Mouse (Mus musculus): ENCODE data around the gene Hes3.

Hes3 gene

DNA sequence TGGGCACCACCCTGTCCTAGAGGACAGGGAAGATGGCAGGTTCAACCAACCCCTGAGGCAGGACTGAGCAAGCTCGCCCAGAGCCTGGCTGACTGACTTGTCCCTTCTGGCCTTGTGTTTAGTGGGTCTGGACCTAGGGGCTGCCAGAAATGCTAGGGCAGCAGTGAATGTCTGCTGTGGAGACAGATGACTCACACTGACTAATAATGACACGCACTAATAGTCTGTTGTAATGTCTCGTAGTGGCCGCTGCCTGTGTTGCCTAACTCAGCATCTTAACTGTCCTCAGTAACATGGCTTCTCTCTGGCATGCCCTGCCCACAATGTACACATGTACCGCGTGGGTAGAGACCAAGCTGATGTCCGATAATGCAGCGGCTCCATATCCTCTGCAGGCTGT lies 31.0 kb downstream of the Hes3 start:
- no peak for DNase-seq (ENCODE audit: low spot score in 2 of 2)

DNA sequence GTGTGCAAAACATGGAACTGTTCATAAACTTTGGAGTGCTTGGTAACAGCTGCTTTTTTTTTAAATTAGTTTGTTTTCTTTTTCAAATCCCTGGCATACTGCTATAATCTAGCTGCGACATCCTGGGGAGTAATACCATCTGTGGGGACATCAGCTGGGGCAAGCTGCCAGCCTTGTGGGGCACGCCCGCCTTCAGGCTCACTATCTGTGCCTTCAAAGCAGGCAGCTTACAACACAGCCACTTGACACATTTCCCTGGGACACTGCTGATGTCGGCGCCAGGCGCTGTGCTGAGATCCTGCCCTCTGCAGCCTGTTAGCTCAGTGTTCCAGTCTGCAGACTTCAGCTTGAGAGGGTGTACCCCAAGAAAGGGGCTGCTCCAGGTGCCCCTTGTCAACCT lies 34.4 kb downstream of the Hes3 start:
- DNase-seq (ENCODE audit: low spot score in 2 of 2), result peak; percentile 33 to 68

DNA sequence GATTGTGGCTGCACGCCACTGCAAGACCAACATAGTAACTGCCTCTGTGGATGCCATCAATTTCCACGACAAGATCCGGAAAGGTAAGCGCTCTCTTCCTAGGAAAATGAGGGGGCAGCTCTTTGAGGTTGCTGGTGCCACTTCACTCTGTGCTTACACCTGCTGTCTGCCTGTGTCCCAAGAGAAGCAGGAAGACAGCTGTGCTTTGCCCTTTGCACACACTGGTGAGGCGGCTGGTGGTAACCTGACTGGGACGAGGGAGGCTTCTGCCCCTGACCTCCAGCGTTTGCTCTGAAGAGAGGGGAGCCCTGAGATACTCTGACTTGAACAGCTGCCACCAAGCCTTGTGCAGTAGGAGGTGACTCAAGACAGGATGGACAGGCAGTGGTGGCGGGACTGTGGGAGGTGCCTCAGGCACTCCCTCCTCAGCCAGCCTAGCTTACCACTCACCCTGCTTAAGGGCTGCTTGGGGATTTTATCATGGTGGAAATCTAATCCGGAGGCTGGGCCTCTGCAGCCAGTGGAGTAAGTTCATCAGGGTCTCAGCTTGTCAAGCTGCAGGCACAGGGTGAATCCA lies 38.2 kb downstream of the Hes3 start:
- DNase-seq (ENCODE audit: low spot score in 2 of 2), result no peak

DNA sequence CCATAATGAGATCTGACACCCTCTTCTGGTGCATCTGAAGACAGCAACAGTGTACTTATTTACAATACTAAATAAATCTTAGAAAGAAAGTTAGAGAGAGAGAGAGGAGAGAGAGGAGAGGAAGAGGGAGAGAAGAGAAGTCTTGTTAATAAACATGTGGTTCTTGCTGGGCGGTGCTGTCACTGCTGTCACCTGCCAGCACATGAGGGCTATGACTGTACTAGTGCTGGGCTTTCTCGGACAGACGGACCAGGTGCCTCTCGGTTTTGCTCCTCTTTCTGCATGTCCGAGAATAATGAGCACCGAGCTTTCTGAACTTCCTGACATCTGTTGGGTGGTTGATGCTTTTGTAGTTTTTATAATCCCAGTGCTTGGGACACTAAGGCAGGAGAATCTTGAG lies 40.8 kb downstream of the Hes3 start:
- DNase-seq (ENCODE audit: low spot score in 2 of 2), result no peak

DNA sequence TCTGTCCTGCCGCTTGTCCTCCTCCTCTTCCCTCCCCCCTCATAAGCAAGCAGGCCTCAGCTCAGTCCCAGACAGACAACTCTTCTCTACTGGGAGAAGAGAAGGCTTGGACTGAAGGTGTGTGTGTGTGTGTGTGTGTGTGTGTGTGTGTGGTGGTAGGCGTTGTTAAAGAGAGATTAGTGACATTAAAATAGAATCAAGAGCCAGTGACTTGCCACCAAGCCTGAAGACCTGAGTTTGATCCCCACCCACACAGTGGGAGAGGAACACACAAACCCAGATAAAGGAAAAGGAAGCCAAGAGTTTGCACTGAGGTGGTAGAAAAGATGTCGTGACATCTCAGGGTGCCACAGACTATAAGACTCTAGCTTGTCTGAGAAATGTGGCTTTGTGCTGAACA lies 44.3 kb downstream of the Hes3 start:
- DNase-seq (ENCODE audit: low spot score in 2 of 2), result no peak

DNA sequence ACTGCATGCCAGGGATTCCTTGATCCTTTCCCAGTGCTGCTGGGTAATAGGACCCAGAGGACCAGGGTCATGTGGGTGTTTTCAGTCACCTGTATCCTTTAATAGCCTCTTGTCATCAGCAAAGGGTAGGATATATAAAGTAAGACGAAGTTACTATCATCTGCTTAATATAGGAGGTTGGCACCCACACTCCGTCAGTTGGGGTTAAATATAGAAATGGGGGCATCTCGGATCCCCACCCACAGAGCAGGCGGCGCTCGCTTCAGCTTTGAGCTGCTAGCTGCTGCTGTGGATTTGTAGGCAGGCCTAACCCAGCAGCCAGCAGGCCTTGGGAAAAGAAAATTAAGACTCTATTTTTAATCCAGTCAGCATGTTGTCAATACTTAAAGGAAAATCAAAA lies 45.5 kb downstream of the Hes3 start:
- DNase-seq (ENCODE audit: low spot score in 2 of 2), result no peak

DNA sequence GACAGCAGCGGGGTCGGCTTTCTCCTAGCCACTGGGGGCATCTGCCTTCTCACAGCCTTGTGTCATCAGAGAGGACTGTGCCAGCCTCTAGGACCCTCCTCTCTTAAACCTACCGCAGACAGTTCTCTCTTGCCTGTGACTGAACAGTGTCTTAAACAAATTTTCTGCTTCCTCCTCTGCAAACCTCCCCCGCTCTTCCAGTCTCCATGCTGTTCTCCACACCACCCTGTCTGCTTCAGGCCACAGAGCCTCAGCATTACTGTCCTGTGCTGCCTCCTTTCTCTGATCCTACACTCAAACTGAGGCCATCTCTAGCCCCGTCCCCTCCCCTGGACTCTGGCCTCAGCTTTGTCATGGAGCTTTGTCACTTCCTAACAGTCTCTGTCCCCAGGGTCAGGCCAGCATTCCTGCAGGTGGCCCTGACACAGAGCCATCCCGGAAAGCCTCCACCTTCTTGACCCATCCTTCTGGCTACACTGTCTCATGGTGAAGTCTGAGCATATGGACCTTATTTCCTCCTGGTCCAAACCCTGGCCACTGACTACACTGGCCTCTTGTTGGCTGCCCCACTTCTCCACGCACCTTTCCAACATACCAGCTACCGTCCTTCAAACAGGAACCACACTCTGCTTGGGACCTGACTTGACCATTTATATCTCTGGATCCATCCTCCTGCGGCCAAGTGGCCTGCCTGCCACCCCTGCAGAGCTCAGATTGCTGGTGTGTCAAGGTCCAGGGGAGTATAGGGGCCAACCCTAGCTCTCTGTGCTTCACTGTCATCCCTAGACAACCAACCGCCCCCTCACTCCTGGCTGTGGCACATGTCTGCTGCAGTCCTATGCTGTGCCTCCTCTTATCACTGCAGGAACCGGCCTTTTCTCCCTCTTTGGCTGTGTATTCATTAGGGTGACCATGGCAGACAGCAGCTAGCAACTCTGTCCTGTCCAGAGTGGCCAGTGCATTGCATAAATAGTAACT lies 46.6 kb downstream of the Hes3 start:
- no peak for DNase-seq (ENCODE audit: low spot score in 2 of 2)

DNA sequence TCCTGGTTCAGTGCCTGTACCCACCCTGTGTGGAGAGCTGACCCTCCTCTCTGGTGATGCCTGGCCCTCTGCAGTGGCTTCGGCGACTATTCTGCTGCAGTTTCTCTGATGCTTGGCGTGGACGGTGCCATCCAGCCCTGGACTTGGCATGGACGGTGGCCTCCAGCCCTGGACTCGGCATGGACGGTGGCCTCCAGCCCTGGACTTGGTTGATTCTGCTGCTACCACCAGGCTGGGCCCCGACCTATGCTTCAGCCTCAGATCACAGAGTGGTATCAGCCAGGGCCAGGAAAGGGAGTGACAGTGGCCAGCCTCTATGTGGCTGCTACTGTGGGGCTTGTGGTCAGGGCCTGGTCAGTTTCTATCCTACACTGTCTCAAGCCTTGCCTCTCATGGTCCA lies 47.5 kb downstream of the Hes3 start:
- DNase-seq (ENCODE audit: low spot score in 2 of 2), result no peak

DNA sequence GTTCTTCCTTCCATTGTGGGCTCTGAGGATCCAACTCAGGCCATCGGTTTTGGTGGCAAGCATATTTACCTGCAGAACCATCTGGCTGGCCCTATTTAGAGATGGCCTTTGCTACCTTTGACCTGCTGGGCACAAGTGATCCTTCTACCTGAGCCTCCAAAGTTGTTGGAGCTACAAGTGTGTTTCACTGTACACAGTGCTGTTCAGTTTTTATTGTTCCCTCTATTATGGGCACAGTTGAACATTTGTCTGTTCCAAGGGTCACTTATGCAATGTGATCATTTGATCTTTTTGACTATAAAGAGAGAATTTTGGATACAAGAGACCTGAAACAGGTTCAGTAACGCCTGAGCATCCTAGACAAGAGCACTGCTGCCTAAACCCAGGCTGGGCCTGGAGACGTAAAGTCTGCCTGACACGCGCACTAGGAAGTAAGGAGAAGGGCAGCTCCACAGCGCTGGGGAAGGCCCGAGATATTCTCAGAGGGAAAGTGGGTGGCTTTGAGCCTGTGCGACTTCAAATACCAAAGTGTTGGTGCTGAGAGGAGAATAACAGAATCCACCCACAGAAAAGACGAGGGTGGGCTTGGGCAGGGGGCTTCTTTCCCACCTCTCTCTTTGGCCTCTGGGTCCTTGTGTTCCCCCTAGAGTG lies 48.1 kb downstream of the Hes3 start:
- DNase-seq (ENCODE audit: low spot score in 2 of 2), result no peak

DNA sequence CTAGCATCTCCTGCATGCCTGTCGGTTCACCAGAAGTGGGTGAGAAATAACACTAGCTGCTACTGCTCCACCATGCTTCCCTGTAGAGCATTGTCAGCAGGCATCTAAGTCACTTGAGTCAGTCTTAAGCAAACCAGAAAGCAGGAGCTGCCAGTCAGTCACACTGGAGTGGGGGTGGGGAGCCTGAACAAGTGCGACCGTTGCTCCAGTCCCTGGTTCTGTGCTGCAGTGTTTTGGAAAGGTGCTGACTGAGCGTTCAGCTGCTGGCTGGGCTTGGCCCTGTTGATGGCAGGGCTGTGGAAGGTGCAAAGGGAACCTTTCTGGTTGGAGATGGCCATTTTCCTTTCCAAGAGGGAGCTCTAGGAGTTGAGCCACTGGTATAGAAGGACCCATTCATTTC lies 51.5 kb downstream of the Hes3 start:
- DNase-seq (ENCODE audit: low spot score in 2 of 2), result no peak
